Mouse (Mus musculus) lung, adult 2 months (tissue): ENCODE measurements at regions not wholly inside any gene's neighbourhood (a gene's known extent, or its start where the extent isn't known, plus 50 kb on each side); places are given as distances from the start of the nearest gene placed in this dataset.

Source experiments
- CTCF ChIP-seq: fragments of 200-500 bp; IDR thresholded peaks from 2 replicates; pipeline ENCODE4 v1.5.1; 2011; ENCODE audit warnings: mild to moderate bottlenecking, low read length, control low read depth; ENCODE audit not compliant: insufficient read depth
- POLR2A ChIP-seq: fragments of 200-500 bp; IDR thresholded peaks from 2 replicates; pipeline ENCODE4 v1.6.1; 2011; ENCODE audit warnings: low read depth, mild to moderate bottlenecking, control low read depth, low read length, borderline replicate concordance; ENCODE audit errors: extremely low read depth

DNA sequence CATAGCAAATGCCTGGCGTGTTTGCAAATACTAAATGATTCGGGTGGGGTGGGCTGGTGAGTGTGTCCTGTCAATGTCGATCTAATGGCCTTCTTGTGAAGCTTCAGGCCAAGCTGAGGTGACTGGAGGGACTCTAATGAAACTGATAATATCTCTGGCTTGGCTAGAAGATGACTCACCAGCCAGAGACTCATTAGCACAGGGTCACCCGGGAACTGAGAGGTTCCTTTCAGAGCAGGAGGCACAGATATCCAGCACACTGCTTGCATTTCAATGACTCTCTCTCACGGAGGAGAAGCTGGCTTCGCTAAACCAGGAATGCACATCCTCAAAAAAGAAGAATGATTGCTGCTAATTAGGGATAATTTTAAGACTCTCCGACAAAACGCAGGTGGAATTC is 349.8 kb downstream of the Lpin1 start:
- TF ChIP-seq POLR2A, result no peak
- TF ChIP-seq CTCF, result no peak
